Mouse (Mus musculus) bone marrow, adult 2 months (tissue): ENCODE measurements around the gene E330034G19Rik.

Experiments
- CTCF ChIP-seq: fragments of 200-500 bp; IDR thresholded peaks from 2 replicates; pipeline ENCODE4 v1.5.1; 2011; ENCODE audit warnings: low read length, control low read depth; ENCODE audit not compliant: control insufficient read depth, insufficient read depth
- POLR2A ChIP-seq: fragments of 200-500 bp; IDR thresholded peaks from 2 replicates; pipeline ENCODE4 v1.6.1; 2011; ENCODE audit warnings: low read depth, mild to moderate bottlenecking, control low read depth, low read length, borderline replicate concordance; ENCODE audit not compliant: control insufficient read depth

- no peak for TF ChIP-seq CTCF
- no peak for TF ChIP-seq POLR2A
Measured at GRCm38 (mm10) chr14:24306667-24307066, 13.7 kb downstream of the E330034G19Rik start.
